Mouse (Mus musculus) cerebellum, postnatal 25 days (tissue): ENCODE measurements around the gene Msantd3.

Experiments used
- DNase-seq, 2 experiments: peaks; one replicate each; pipeline ENCODE4 v3.0.0; 2021; ENCODE audit warnings: mixed read lengths in 2 of 2

Msantd3 gene

DNA sequence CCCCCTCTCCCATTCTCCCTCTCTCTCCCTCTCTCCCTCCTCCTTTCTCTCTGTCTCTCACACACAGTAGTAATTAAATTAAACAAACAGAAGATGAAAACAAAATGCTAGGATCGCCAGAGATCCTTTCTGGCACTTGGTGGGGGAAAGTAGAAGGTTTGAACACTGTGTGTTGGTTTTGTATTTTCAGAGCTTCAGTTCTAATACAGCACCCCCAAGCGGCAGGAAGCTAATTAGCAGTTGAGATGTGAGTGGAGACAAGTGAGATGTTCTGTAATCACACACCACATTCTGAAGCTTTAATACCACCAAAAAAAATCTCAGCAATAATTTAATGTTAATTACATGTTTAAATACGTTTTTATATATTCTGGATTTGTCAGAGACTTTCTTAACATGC, 16.0 kb downstream of the Msantd3 start:
- peak; percentile 44 to 72 for DNase-seq

DNA sequence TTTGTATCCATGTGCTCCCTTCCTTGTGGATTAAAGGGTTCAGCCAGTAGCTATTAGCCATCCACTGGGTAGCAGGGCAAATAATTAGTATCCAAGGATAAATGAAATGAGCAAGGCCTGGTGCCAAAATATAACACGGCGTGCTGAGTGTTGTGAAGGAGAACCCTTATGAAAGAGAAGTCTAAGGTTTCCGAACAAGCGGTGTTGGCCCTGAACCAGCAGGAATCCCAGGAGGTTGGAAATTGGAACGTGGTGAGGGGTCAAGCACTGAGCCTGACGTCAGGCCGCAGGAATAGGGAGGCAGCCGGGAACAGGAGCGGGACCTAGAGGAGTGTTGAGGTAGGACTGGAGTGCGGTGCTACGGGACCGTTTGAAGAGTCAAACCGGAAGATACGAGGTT, 19.9 kb downstream of the Msantd3 start:
- DNase-seq, result no peak

DNA sequence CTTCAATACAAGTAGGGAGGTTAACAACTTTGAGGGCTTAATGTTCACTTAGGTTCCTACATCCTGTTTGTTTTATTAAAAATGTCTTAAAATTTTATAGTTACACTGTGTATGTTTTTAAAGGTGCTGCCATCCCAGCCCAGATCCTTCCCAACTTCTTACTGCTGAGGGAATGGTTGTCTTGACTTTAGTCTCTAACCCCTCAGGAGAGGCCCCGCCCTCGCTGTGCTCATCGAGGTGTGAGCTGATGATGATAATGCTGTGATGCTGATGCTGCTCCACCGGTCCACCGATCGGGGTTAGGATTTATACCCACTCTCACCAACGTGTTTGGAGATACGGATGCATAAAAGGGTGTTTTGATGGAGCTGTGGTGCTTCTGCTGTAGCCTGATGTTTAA, 22.1 kb downstream of the Msantd3 start:
- no peak for DNase-seq

DNA sequence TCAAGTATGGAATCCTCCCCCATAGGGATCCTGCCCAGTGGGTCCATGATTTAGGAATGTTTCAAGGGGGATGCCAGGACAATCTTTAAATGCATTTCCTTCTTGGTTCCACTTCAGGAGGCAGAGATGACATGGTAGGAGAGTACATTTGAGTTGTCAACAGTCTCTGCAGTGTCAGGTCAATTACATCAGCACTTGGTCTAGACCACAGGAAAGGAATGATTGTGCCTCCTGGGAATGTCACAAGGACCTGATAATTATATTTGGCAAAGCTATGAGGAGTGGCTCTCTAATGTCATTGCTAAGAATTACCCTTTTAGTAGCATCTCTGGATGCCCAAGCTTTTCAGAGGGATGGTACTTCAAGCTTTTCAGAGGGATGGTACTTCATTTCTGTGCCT, 25.2 kb downstream of the Msantd3 start:
- DNase-seq, result no peak

DNA sequence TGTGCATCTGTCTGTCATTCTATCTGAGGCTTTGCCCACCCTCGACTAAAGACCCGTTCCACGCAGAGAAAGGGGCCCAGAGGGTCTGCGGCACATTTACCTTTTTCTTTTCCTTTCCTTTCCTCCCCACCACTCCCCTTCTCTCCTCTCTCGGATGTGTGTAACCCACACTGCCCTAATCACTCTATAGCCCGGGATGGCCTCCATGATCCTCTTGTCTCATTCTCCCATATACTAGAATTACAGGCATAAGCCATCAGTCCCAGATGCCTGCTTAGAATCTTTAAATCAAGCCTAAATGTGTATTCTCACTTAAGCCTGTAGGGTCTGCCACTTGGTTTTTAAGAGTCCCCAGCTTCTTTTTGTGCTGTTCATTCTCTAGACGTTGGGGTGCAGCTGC, 36.6 kb downstream of the Msantd3 start:
- DNase-seq, result no peak

DNA sequence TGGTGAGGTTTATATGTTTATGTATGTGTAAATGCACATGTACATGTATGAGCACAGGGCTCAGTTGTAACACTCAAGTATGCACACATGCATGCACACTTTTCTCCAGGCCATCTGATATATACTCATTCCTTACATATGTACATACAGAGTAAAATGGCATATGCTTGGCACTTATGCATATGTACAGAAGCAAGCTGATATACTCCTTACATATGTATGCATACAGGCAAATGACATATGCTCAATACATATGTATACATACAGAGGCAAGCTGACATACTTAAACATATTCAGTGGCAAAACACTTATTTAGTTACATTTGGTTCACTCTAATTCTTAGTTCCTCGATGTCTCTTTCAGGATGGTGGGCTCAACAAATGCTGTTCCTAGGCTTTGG, 38.1 kb downstream of the Msantd3 start:
- no peak for DNase-seq

DNA sequence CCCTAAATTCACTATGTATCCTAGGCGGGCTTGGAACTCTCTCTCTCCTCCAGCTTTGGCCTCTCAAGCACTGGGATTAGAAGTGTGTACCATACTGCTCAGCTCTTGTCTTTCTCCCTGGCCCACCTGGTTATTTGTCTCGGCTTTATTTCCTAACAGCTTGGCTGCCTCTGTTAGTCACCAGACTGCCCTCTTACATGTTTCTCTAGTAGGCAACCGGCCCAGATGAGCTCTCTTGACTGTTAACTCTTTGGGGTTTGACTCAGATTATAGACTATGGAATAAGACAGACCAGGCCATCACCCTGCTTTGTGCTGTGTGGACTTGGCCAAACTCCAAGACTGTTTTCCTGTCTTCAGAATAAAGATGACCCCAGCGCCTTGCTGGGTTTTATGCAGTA, 38.7 kb downstream of the Msantd3 start:
- no peak for DNase-seq

DNA sequence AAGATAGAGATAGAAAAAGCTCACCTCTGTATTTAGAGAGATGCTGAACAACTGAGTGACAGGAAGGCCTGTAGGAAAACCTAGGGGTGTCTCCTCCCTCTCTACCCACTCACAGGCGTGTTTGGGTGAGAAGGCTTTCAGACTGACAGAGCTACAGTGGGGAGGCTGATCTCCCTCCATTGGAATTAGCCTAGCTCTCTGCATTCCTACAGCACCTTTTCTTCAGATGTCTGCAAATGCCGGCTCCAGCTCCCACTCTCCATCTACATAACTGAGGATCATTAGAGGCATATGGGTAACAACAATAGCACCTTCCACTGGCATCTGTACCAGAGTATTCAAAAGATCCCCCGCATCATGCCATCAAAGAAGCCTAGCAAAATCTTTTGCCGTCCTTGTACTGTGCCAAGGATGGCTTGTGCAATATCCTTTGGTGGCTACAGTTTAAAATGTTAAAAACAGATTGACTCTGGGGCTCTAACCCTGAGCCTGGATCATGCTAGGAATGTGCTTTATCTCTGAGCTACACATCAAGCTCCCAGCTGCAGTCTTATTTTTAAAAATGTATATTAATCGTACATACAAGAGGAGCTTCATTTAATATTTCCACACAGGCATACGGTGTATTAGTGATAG, 39.9 kb downstream of the Msantd3 start:
- DNase-seq, result no peak

DNA sequence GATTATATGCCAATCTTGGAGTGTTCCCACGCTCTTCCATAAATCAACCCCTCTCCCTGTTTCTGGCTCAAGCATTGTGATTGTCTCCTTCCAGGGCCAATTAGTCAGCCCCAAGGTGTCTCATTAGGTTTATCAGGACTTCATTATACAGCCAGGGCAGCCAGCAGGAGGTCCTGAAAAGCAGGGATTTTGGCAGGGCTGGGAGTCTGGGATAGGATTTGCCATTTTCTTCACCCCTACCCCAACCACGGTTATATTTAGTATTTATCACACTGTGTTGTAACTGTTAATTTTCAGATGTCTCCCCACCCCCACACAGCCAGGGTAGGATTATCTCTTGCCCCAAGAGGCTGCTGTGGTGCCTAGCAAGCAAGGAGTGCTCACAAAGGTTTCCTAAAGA, 41.5 kb downstream of the Msantd3 start:
- DNase-seq, result no peak

DNA sequence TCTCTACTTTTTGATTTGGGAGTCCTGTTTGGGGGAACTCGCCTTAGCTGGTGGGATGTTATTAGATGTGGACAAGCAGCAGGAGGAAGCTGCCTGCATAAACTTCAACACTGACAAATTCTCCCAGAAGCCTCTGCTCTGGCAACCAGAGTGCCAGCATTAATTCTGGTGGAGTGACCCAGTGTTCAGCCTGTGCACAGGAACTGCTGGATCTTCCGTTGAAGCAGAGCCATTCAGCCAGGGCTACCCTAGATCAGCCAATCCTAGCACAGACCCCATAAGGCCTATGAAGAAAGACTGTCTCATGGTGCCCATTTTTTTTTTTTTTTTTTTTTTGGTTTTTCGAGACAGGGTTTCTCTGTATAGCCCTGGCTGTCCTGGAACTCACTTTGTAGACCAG, 42.3 kb downstream of the Msantd3 start:
- DNase-seq, result no peak

DNA sequence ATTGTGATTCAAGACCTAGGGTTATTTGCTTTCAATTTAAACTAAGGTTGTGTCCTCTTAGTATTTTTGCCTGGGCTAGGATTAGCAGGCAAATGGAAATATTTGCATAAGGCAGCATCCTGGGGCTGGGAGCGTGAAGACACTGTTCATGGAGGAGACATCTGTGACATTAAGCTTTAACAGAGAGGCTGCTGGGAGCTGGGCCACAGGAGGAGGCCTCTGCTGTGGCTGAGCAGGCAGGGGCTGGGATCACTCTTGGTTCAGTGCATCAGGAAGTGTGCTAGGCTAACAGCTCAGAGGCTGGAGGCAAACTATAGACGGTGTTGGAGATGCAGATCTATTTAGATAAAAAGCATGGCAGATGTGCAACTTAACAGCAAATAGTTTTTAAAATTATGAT, 43.2 kb downstream of the Msantd3 start:
- no peak for DNase-seq

DNA sequence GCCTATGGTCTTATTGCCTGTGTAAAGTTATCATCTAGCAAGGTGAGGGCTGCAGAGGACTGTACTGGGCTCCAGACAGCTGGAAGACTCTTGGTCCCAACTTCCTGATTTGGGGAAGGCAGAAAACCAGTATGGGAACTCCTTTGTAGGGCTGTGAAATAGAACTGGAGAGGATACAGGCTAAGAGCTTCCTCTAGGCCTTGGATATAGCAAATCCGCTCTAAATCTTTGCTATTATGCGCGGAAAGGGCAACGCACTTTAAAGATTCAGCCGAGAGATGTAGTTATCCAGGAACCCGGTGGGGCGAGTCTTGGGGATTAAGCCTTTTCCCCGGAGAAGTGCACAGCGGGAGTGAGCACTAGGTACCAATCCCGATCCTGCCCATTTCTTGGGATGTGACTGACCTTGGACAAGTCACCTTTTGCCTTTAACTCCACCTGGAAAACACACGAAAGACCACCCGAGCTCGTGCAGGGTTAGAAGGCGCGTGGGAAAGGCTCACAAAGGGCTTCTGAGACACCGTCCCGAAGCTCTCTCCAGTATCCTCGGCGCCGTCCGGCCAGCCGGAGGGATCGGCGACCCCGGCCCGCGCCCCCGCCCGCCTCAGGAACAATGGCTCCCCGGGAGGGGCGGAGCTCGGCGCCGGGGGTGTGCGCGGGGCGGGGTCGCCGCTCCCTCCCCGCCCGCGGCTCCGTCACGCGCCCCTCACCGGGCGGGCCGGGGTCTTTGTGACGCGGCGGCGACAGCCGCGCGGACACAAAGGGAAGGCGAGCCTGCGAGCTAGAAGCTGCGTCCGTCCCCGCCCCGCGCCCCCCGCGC, 44.9 kb downstream of the Msantd3 start, which contains the start of gene Tmeff1:
Gene Tmeff1, plus strand, starts transcription at position 754 of the 820 bp plus-strand sequence.
- peak; percentile 17 to 41 for DNase-seq

DNA sequence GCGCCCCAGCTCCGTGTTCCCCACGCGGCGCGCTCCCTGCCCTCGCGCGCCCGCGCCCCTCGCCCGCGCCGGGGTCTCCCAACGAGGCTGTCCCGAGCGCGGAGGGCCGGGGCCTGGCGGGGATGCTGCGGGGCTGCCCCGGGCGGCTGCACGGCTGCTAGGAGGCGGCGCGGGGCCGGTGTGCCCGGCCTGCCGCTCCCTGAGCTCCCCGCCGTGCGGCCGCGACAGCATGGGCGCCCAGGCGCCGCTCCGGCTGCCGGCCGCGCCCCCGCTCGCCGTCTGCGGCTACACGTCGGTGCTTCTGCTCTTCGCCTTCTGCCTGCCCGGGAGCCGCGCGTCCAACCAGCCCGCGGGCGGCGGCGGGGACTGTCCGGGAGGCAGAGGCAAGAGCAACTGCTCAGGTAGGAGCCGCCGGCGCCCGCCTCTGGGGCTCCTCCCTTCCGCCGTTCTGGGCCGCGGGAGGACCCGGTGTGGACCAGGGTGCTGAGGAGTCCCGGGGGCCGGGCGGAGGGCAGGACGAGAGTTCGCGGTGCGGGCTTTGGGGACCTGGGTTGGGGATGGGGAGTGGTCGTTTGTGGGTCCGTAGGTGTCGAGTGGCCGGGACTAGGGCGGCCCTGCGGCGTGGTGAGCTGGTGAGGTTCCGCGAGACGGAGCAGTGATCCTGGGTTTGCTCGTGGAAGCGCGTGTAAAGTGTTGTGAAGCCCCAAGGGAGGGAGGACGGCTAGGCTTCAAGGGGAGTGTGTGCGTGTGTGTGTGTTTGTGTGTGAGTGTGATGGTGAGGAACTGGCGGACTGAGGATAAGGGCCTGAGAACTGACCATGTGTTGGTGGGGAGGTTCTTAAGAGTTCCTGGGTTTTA, 45.7 kb downstream of the Msantd3 start:
- DNase-seq, result peak; percentile 49 to 64

DNA sequence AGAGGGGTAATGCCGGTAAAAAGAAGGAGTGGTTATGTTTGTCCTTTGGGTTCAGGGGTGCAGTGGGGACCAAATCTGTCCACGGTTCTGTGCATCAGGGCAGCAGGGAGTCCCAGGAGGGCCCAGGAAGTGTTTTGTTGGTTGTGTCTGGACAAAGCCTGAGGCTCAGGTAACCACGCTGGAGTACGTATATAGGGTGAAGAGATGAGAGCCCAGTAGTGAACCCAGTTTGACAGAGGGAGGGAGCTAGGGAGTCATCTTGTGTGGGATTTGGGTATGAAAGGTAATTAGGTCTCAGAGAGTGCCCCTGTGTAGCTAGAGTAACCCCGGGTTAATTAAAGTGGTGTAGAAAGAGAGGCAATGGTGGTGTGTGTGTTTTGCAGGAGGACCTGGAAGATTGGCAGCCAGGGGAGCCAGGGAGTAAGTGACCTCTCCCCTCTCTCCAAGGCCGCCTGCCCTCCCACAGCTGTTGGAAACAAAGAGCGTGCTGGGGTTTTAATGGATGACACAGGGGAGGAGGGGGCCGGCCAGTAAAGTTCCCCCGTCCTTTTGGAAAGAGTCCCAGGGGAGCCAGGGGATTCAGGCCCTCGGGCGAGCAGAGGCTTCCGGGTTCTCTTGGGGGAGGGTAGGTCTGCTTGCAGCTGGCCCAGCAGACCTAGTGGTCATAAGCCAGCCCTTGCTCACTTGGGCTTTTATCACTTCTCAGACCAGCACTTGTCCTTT, 46.5 kb downstream of the Msantd3 start:
- peak; percentile 16 to 18 for DNase-seq

DNA sequence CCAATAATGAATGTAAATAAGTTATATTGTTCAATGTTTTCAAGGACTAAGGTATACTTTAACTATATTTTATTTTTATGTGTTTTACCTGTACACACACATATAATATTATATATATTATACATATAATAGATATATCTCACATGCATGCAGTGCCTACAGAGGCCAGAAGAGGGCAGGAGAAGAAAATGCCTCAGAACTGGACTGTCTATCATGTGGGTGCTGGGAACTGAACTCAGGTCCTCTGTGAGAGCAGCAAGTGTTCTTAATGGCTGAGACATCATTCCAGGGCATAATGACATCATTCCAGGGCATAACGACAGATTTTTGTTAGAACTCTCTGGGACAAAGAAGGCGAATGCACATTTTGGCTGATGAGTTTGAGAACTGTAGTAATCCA, 47.8 kb downstream of the Msantd3 start:
- peak in 1 of 2 experiments; percentile 18 for DNase-seq

DNA sequence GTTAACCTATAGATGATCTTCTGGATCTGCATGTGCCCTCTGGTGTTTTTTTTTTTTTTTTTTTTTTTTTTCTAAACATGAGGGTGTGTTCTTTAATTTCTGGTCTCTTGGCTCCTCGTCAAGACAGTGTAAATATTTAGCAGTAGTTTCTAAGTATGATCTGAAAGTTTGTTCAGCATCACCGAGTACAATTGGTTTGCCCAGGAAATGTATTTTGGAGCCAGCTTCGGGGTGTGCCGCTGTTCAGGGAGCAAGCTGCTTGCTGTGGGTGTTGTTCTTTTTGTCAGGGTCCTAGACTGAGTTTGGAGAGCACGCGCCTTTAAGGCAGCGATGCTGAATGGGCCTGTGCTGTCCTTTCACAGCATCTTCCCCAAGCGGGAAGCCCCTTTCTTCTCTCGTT, 48.8 kb downstream of the Msantd3 start:
- no peak for DNase-seq

DNA sequence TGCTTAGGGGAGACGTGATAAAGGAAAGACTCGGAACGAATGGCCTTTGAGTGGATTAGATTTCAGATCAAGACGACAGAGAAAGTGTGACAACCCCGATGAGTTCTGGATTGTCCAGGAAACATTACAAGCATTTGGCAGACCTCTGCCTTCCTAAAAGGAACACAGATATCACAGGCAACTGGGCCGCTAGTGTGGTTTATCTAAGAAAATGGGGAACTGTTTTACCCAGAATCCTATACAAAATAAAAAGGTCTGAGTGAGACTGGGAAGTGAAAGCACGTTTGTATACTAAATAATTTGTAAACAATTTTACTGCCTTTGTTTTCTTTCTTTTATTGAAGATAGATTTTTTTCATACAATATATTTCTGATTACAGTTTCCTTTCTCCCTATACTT, 51.1 kb downstream of the Msantd3 start:
- no peak for DNase-seq

DNA sequence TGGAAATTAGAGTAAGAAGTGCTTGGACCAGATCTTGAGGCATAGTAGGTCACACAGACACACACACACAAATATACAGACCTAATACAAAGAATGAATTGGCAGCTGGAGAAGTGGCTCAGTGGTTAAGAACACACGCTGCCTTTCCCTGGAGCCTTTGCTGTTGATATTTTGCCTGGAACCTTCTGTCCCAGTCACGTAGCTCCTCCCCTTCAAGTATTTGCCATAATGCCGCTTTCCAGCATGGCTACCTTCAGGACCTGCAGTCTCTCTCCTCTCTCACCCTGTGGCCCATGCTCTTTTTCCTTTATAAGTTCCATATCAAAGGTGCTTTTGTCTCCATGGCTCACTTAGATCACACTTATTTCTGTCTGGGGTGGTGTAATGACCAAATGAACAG, 51.7 kb downstream of the Msantd3 start:
- no peak for DNase-seq

DNA sequence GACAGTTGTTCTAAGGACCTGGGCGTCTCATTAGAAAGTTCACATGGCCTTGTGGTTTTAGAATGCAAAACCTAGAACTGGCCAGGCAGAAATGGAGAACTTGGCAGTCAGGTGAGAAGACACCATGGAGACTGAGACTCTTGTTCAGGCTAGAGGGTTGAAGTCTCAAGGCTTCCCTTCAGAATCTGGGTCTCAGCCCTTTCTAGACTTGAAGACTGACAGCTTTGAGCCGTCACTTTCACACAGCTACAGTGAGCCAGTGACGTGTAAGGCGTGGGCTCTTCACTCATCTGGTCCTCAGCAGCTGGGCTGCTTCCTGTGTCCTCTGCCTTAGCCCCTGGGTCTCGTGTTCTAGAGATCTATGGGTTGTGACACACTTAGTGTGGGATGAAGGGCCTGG, 52.6 kb downstream of the Msantd3 start:
- DNase-seq, result no peak

DNA sequence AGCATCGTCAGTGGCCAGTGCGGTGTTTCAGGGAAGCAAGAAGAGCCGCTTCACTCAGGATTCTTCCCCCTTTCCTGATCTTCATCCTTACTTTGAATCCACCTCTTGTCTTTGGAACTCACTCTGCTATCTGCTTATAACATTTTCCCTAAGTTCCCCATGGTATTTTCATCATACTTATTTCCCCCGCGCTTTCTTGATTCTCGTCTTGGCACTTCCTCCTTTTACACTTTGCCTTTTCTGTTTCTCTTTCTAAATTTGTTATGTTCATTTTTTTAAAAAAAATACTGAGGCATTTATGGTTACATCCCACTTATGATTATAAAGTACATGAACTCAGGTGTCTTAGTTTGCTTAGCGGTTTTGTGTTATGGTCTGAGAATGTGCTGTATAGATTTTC, 53.1 kb downstream of the Msantd3 start:
- no peak for DNase-seq

DNA sequence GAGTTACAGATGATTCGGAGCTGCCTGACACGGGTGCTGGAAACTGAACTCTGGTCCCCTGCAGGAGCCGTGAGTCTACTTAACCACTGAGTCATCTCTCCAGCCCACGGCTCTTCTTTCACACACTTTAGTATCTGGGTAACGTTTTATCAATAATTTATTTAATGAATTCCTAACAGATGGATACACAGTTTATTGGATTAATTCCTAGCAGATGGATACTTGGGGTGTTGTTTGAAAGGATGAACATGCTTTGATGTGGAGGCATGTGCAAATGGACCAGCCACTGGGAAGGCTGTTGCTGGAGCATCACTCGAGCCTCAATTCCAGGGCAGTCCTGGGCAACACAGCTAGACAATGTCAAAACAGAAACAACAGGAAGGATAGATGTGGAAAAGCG, 56.4 kb downstream of the Msantd3 start:
- no peak for DNase-seq

DNA sequence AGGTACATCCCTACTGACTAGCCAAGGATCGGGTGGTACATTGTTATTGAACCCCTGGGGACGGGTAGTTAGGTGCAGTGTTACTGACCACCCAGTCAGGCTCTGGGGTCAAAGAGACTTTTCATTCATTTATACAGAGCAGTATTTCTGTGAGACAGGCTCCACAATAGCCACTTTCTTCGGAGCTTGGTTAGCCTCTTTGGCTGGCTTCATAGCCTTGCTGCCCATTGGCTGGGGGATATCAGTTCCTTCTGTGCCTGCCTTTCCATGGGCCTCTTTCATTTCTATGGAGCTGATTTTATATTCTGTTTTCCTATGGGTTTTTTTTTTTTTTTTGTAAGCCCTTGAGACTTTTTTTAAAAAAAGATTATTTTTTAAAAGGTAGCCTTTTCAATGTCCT, 65.9 kb downstream of the Msantd3 start:
- DNase-seq, result no peak

DNA sequence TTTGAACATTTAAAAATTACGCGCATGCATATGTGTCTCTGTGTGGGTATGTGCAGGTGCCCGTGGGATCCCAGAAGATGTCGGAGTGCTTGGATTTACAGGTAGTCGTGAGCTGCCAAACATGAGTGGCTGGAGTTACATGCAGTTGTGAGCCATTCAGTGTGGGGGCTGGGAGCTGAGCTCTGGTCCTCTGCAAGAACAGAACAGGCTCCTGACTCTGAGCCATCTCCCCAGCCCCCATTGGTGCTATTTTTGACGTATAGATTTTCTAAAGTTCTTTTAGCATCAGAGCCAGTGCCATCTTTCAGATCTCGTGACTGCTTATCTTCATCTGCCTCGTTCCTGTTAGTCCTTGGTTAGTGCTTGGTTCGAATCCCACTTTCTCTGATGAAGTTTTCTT, 69.8 kb downstream of the Msantd3 start:
- DNase-seq, result no peak
